Mouse (Mus musculus) layer of hippocampus, adult 9-10 months (tissue): Measurements from ENCODE around the gene Rpl10-ps3.

Experiments used
- DNase-seq: peaks from one replicate; pipeline ENCODE4 v3.0.0; 2022; ENCODE audit warnings: low spot score

Rpl10-ps3 gene

DNA sequence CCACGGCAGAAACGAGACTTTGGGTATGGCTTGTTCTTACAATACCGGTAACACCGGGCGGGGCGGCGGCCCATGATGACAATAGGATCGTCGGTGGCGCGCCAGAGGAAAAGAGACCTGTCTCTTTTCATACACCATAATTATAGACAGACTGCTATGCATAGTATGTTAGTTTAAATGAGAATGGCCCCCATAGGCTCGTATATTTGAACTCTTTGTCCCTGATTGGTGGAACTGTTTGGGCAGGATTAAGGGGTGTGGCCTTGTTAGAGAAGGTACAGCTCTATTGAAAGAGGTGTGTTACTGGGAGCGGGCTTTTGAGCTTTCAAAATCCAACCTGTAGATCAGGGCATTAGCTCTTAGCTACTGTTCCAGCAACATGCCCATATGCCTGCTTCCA is at the start of gene Rpl10-ps3:
Gene Rpl10-ps3 (minus strand): TSS at position 101 of the 400 bp plus-strand sequence.
- no peak for DNase-seq

DNA sequence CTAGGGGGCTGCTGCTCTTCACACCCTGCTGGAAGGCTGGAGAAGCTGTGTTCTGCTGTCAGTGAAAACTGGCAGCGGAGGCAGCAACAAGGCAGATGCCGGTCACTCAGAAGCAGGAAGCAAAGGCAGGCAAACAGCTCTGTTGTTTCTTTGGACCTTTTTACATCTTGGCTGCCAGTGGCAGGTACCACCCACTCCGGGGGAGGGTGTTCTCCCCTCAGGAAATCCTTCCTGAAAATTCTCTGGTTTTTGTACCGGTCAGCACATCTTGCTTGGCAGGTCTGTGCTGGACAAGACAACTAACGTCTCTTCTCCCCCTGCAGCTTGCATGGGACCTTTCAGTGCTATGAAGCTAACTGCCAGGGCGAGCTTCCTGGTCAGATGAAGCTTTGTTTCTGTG is 30.8 kb upstream of the Rpl10-ps3 start:
- DNase-seq, result no peak

DNA sequence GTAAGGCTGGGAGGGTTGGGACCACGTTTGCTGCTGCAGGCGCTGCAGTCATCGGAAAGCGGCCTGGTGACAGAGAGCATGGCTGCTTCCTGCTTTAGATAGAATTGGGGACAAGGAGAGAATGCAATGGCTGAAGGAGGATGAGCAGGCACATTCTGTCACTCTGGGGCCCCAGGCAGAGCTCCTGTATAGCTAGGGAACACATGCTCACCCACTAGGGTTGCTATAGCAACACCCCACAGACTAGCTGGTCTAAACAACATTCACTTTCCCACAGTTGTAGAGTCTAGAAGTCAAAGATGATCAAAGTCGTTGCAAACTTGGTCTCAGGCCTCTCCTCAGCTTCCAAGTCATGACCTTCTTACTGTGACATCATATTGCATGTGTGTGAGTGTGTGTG is 29.9 kb upstream of the Rpl10-ps3 start:
- DNase-seq, result no peak

DNA sequence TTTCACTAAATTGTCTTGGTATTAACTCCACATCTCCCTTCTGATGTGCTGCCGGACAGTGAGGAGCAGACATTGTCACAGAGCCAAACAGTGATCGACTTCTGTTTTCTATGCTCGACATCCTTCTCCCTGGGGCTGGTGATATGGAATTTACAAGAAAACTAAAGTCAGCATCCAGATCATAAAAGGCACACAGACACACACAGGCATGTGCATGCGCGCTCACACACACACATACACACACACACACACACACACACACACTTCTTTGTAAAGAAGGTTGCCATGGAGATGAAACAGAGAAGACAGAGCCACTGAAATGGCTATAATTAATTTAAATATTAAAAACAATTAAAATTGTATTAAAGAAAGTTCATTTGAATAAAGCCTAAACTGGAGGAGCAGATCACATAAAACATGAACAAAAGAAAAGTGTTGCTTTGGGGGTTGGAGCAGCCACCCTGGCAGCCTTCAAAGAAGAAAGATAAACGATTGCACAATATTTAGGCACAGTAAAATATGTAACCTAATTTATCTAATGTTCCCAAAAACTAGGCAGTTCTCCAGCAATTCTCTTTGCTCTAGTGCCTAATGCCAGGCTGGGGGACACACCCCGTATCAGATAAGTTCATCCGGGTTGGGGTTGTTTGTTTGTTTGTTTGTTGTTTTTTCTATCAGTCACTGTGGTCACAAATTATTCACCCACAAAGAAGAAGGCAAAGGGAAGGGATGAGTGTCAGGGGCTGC is 24.0 kb upstream of the Rpl10-ps3 start:
- no peak for DNase-seq

DNA sequence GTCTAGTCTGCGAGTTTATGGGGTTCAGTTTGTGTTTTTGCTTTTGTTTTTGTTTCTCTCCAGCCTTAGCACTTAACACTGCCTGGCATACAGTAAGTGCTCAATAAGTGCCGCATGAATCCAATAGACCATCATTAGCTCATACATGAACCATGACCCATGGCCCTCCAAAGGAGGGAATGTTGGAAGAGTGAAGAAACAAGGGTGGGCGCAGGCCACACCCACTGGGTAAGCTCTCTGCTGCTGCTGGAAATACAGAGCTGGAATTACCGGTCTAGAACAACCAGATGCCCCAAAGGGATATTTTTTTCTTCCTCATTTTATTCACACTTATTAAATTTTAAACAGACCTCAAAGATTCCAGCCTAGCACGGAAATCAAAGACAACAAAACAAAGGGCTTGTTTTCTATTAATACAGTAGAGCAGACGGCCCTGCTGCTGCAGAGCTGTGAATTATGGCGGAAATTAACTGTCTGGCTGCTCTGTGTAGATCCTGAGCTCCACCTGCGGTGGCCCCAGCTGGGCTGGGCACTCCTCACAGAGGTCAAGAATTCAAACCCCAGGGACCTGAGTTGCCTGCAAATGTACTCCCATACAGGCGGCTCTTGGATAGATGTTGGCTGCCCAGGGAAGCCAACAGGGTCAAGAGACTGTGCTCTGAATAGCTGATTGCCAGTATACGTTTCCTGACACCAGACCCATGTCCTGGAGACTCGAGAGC is 20.5 kb upstream of the Rpl10-ps3 start:
- DNase-seq, result no peak

DNA sequence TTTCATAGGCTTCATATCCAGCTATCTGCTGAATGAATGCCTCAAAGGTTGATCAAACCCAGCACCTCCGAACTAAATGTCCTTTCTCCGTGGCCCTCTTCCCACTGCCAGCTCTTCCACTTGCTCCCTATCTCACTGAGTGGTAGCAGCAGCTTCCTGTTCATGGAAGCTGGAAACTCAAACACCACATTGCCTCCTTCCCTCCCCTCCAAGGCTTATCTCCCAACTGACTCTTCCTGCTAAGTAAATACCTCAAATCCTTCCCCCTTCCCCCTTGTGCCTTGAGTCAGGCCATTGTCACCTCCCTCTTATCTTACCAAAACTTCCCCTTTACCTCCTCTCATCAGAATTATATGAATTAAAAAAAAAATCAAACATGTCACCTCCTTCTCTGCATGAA is 19.2 kb upstream of the Rpl10-ps3 start:
- no peak for DNase-seq

DNA sequence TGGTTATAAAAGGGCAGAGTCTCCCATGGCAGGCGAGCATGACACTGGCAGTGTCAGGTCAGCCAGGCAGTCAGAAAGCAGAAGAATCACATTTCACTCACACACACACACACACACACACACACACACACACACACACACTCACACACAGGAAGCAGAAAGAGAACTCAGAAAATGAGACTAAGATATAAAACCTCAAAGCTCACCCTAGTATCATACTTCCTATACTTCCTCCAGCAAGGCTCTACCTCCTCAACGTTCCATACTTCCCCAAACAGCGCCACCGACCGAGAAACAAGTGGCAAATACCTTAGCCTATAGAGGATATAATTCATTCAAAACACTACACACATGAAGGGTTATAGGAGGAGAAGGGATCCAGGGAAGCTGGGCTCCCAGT is 18.5 kb upstream of the Rpl10-ps3 start:
- no peak for DNase-seq

DNA sequence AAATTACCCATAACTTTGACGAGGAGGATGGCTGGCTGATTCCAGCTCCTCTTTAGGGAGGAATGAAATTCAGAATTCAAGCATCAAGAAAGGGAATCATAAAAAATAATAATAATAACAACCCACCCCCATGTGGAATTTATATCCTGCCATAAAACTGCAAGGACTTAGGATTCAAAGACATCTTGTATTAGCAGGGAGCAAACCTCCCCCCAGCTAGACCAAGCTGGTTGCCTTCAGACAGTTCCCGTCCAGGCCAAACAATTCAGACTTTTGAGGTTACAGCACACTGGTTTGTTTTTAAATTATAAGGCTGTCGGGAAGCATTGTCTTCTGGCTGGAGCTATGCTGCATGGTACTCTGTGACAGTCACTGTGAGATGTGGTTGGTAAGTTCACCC is 17.8 kb upstream of the Rpl10-ps3 start:
- no peak for DNase-seq

DNA sequence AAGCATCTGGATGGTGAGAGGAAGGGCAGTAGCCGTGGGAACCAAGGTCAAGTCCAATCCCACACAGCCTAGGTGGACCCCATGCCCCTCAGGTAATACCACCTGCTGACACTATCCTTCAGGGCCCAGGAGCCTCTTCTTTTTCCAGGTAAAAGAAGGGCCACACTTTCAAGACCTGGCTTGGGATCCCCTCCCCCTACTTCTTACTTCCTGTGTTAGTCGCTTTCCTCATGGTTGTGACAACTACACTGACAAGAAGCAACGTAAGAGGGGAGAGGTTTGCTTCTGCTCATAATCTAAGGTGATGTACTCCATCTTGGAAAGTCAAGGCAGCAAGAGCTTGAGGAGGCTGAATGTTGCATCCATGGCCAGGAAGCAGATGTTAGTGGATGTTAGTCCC is 15.6 kb upstream of the Rpl10-ps3 start:
- DNase-seq, result no peak

DNA sequence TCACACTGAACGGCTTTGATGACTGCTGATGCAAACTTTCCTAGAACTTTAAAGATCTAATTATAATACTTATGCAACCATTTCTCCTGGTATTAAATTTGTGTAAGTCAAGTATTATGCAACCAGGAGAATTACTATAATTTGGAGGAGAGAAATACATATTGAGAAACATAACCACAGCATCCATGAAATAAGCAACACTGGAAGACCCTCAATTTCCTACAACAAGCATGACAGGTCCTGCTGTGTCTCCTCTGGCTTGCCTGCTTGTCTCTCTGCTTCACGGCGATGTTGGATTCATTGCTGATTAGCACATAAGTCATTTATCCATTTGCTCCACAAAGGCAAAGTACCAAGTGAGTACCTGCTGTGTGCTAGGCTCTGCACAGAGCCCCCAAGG is 12.6 kb upstream of the Rpl10-ps3 start:
- DNase-seq, result no peak

DNA sequence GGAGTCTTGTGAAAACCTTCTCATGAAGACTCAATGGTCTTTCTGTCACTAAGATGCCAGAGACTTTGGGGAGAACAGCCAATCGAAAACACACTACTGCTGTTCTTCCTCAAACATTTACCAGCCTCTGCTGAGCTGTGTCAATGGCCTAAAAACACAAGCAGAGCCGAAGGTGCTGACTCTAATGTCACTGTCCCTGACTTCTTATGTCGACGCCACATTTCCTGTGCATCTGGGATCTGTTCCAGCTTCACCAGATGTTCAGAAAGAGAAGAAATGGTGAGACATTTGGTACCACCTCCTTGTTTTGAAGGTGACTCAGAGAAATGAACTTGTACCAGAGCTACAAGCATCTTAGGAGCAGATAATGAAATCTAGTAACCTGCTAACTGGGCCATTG is 7.0 kb upstream of the Rpl10-ps3 start:
- DNase-seq, result no peak

DNA sequence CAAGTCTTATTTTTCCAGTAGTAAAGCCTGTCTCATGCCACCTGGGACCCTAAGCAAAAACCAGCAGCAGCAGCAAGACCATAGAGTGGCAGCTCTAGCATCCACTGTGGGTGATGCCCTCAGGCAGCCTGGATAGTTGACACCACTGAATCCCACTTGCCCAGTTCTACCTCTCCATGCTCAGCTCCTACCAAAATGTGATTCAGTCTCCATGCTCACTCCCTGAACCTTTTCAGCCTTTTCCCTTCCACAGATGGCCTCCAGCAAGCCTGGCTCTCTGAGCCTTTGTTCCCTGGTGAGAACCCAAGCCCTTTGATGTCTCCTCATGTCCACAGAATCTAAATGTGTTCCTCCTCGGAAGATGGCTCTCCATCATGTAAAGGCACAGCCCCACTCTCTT is 5.8 kb upstream of the Rpl10-ps3 start:
- no peak for DNase-seq

DNA sequence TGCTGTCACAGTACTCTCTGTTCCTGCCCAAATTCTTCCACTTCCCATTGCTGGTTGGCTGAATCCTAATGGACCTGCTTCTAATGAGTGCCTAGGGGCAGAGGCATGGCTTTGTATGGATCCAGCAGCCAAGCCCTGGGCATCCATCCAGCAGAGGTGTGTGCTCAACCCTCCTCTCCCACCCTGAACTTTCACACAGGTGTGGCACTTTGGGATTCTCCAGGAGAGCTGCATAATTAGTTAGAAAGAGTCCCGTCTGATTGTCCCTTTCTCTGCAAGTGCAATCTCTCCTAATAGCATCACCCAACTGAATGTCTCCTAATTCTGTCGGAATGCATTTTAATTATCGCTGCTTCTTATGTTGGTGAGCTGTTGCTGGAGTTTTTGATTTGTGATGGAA is 4.4 kb upstream of the Rpl10-ps3 start:
- no peak for DNase-seq

DNA sequence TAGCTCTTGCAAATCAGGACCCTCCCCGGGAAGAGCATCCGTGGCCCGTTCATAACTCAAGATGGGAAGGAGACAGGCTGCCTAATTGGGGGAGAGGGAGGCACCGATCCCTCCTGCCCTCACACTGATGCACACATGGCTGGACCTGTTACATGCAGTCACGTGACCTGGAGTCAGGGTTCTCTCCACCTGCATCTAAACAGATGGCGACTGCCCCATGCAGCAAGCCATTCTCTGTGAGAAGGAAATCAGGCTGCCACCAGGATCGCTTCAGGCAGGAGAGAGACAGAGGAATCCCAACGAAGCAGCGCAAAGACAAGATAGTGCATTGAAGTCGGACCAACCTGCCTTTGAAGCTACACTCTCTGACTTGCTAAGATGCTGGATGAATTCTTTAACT is 3.5 kb upstream of the Rpl10-ps3 start:
- no peak for DNase-seq

DNA sequence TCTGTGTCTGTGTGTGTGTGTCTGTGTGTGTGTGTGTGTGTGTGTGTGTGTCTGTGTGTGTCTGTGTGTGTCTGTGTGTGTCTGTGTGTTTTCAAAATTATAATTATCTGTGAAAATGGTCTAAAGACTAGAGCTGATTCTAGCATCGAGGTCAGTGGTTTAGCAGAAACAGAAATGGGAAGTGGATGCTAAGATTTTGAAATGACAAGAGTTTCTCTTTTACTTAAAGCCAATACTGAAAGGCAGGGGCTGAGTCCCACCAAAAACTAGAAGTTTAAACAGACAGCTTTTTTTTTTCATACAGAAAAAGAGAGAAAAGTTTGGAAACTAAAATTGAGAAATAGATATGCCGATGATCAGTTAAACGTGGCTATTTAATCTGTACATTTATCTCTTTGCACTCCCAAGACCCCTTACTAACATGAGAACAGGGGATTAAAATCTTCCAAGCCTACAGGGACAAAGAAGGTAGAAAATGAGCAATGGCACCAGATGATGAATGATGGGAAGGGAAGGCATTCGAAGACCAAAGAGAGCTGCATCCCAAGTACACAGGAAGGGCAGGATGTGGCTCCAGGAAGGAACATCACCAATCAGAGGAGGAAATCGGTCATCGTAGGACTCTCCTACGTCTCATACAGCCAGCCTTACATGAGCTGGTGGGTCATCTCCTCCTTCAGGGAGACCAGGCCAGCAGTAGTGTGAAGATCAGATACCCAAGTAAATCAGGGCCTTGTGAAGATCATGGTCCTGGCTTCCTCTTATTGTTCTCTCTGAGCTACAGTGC is 9.0 kb downstream of the Rpl10-ps3 start:
- DNase-seq, result no peak

DNA sequence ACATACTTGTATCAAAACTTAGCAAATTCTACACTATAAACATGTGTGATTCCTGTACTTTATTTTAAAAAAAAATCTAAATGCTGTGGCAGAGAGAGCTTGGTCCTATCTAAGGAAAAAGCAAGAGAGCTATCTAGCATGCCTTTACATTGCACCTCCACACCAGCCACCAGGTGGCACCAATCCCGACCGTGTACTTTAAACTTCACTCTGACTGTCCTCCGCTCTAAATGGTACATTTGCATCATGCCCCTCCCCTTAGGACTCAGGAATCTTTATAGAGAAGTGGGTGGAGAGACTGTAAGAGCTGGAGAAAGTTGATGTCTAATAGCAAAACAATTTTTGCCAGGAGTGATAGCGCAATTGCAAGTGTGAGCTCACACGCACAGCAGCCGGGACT is 11.4 kb downstream of the Rpl10-ps3 start:
- DNase-seq, result peak; percentile 13

DNA sequence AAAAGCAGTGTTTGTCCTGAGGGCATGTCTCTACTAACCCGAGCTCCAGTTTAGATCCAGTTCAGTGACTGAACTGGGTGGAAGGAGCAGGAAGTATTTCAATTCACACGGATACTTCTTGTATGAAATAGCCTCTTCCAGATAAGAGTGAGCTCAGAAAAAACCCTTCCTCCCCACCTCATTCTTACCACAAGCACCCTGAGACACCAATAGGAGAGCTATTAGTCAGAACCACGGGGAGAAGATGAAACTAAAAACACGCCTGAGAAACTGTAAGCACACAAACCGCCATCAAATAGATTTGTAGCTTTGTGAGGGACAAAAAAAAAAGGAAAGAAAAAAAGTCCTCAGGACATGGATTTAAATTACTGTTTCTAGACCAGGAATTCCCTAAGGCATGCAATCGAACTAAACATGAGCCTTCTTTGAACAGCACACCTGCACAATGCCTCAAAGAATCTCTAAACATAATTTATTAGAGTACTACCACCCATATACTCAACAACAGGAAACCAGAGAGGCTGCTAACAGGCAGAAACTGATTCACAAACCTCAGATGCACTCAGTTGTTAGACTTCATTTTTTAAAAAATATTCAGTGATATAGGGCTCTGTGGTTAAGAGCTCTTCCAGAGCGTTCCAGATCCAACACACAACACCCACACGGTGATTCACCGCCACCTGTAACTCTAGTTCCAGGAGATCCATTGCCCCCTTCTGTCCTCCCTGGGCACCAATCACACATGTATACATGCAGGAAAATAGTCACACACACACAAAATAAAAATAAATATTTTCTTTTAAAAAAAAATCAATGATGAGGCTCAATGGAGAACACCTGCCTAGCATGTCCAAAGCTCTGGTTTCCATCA is 20.2 kb downstream of the Rpl10-ps3 start:
- DNase-seq, result no peak

DNA sequence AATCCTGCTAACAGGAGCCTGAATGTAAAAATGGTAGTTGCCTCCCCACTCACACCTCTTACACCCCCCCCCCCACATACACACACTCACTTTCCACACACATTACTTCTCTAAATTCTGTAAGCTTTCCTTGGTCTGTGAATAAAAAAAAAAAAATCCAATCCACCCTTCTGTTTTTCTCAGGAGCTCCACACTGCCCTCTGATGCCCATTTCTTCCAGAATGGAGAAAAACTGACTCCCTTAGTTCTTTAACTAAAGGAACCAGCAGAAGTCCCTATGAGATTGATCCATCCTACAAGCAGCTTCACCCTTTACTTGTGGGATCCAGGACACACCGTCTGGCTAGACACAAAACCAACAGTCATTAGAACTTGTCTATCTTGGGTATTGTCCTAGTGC is 24.0 kb downstream of the Rpl10-ps3 start:
- DNase-seq, result no peak

DNA sequence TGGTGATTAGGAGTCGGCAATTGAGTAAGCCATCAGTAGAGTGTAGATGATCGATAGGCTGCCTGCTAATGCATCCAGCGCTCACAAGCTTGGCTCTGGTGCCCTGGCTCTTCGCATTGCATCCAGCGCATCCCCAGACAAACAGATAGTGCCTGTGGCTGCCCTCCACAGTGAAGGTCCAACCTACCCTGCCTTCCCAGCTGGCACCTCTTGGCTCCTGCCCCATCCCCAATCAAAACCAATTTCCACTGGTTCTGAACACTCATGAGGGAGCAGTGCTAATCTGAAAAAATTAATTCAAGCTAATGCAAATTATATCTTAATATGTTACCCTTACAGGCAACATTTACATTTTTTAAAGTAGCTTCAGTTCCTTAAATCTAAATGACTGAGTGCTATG is 25.3 kb downstream of the Rpl10-ps3 start:
- no peak for DNase-seq

DNA sequence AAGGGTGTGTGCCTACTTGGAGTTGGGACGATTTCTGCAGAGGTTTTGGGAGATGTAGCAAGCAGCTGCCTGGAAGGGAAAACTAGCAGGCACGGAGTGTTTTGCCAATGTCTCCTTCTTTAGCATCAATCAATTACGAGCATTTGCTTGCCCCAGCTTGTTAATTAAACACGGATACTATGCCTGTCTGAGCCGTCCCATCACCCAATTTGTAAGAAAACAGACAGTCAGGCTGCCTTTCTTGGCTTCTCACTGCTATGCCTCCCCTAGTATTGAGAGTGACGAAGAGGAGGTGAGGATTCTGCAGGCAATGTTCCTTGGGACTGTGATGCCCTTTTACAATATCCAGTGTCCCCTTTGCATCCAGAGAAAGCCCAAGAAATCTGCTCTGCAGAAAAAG is 27.5 kb downstream of the Rpl10-ps3 start:
- DNase-seq, result no peak

DNA sequence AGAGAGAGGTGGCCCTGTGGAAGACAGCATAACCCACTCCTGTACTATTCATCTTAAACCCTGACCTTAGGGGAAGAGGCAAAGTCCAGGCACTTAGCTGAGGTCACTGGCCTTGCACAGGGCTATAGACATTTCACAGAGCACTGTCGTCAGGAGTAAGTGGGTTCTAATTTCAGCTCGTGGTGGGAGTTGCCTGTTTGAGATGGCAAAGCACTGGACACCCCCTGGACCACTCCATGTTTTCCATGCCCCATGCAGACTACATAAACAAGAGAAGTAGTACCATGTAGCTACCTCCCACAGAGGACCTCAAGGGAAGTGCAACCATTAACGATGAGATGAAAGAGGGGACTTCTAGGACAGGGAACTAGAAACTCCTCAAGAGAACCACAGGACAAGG is 29.1 kb downstream of the Rpl10-ps3 start:
- DNase-seq, result no peak

DNA sequence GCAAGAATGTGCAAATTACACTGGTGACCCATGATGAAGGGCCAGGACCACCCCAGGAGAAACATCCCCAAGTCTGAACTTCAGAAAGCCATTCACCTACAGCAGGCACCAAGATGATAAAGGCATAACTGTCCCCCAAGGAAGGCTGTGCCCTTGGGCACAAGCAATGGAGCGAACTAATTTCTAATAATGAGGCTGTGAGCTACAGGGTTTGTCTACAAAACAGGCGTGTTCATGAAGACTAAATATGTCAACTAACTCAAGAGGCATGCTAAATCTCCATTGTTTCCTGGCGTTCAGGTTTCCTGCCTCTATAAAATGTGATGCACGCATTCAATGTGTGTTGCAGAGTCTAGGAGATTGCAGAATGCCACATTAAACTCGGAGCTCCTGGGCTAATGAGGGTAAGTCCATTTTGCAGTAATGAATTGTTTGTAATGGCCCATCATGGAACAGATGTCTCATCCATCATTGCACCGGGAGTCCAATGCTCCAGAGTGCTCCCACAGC is 33.7 kb downstream of the Rpl10-ps3 start:
- no peak for DNase-seq
